Mouse (Mus musculus) heart, embryonic 15.5 days (tissue): Measurements from ENCODE around the gene Fxyd5. TPM values are rescaled to one million over a fixed set of nuclear protein-coding genes. Genes with fewer than 3 reads are reported as not detected.
A peak's percentile ranks its signal among the peaks of the same experiment; 100 is the strongest.

Experiments
- ATAC-seq: fragments of 200-750 bp; cut with Nextera tagmentation; replicated peaks from 2 replicates; pipeline ENCODE4 v1.8.0; 2017; ENCODE audit warnings: low read depth, moderate TSS enrichment; ENCODE audit not compliant: insufficient number of reproducible peaks, insufficient read depth, low FRiP score
- H3K27ac ChIP-seq: fragments of 300-500 bp; sonication (generic); 2 replicates; pipeline ENCODE4 v1.5.1; 2015; ENCODE audit warnings: mild to moderate bottlenecking, inconsistent platforms
- H3K27me3 ChIP-seq: fragments of 300-500 bp; sonication (generic); 2 replicates; pipeline ENCODE4 v1.6.1; 2015; ENCODE audit warnings: inconsistent platforms
- H3K36me3 ChIP-seq: fragments of 300-500 bp; sonication (generic); 2 replicates; pipeline ENCODE4 v1.6.1; 2015; ENCODE audit warnings: mild to moderate bottlenecking, inconsistent platforms
- H3K4me1 ChIP-seq: fragments of 300-500 bp; sonication (generic); replicated peaks from 2 replicates; pipeline ENCODE4 v1.6.1; 2015; ENCODE audit warnings: inconsistent platforms
- H3K4me2 ChIP-seq: fragments of 300-500 bp; sonication (generic); 2 replicates; pipeline ENCODE4 v1.6.1; 2015; ENCODE audit warnings: inconsistent platforms, mild to moderate bottlenecking, moderate library complexity
- H3K4me3 ChIP-seq: fragments of 300-500 bp; sonication (generic); 2 replicates; pipeline ENCODE4 v1.5.1; 2015; ENCODE audit warnings: mild to moderate bottlenecking, inconsistent platforms
- H3K9ac ChIP-seq: fragments of 300-500 bp; sonication (generic); 2 replicates; pipeline ENCODE4 v1.6.1; 2015; ENCODE audit warnings: mild to moderate bottlenecking, inconsistent platforms
- H3K9me3 ChIP-seq: fragments of 300-500 bp; sonication (generic); replicated peaks from 2 replicates; pipeline ENCODE4 v1.6.1; 2016; ENCODE audit warnings: inconsistent platforms
- WGBS: fragments of 180-500 bp; shearing (Covaris S2); methylation state at CpG from one replicate; pipeline ENCODE4 v1.1.7; 2015; ENCODE audit warnings: mixed read lengths; 5-methylcytosine and 5-hydroxymethylcytosine counted together
- polyA plus RNA-seq: library from polyadenylated mRNA; unstranded; fragments of >200 nt; fragmentation: Nextera tagmentation; extraction: Ambion mirVana; gene quantifications from 2 replicates; pipeline ENCODE4 v1.2.1, GENCODE M21; 2015

Fxyd5 gene
- polyA plus RNA-seq, 1 experiment from 2014 or later, result 39.1 TPM

DNA sequence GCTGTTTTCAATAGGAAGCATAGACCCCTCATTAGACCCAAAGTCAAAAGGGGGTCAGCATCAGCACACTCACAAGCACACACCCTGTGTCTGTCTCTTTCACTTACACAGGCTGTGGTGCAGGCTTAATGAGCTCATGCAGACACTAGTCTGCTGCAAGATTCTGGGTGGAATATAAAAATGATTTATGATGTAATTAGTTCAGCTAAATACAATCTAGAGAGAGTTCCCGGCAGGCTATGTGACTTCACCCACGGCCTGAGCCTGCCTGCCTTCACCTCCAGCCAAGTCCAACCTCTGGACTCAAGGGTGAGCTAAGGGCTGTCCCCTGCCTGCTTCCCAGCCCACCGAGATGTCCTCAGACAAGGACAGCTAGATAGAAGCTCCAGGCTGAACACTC lies 33.4 kb downstream of the Fxyd5 start:
- Histone ChIP-seq H3K4me3 (no peak overlapping the region), H3K4me1 (no peaks in the 10 kb centered on the region), H3K36me3 (no peaks in the 10 kb centered on the region), H3K27me3 (no peaks in the 10 kb centered on the region), H3K27ac (no peak overlapping the region), H3K9ac (no peak overlapping the region), H3K4me2 (no peak overlapping the region), H3K9me3 (no peaks in the 10 kb centered on the region)
- 65% methylated on average over 3 of the region's 3 CpGs for WGBS
- 0 out of 2 replicates have a peak, but pooled peaks have one; percentile 21 for ATAC-seq

DNA sequence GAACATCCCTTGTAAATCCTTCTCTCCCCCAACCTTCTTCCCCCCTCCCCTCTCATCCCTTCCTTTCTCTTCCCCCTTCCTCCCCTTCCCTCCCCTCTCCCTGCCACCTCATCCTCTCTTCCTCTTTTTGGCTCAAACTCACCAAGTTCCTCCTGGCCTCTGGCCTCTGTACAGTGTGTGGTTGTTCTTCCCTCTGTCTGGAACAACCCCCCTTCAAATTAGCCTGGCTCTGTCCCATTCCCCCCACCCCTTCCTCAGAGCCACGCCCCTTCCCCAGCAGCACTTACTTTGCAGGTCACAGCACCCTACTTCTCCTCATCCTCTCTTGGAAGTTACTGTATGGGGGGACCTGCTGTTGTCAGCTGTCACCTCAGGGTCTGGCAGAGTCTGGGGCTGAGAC lies 34.1 kb downstream of the Fxyd5 start:
- no peaks in the 10 kb centered on the region for H3K9me3 ChIP-seq
- 46% methylated on average over 1 of the region's 1 CpGs for WGBS
- H3K9ac ChIP-seq, result no peak overlapping the region
- no peaks in the 10 kb centered on the region for H3K4me1 ChIP-seq
- ATAC-seq, result no peak
- no peaks in the 10 kb centered on the region for H3K27me3 ChIP-seq
- H3K27ac ChIP-seq, result no peak overlapping the region
- H3K4me2 ChIP-seq, result no peak overlapping the region
- no peaks in the 10 kb centered on the region for H3K36me3 ChIP-seq
- H3K4me3 ChIP-seq, result no peak overlapping the region

DNA sequence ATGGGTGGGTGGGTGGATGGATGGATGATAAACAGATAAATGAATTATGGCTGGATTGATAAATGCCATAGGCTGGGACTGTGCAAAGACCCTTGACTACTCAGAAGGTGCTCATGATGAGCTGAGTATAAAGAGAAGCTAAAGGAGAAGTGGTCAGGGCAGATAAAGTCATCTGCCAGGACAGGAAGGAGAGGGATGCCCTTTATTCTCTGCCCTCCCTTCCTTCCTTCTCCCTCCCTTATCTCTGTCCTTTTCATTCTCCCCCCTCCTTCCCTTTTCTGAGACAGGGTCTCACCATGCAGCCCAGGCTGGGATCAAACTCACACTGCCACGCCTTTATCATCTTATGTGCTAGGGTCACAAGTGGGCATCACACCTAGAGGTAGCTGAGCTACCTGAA lies 34.5 kb downstream of the Fxyd5 start:
- Histone ChIP-seq H3K27ac (no peak overlapping the region), H3K4me3 (no peak overlapping the region), H3K9me3 (no peaks in the 10 kb centered on the region), H3K27me3 (no peaks in the 10 kb centered on the region), H3K4me2 (no peak overlapping the region), H3K36me3 (no peaks in the 10 kb centered on the region), H3K4me1 (no peaks in the 10 kb centered on the region; the same call in 1 of the 2 replicates), H3K9ac (no peak overlapping the region)
- no peak for ATAC-seq
- 57% methylated on average over 1 of the region's 1 CpGs for WGBS

DNA sequence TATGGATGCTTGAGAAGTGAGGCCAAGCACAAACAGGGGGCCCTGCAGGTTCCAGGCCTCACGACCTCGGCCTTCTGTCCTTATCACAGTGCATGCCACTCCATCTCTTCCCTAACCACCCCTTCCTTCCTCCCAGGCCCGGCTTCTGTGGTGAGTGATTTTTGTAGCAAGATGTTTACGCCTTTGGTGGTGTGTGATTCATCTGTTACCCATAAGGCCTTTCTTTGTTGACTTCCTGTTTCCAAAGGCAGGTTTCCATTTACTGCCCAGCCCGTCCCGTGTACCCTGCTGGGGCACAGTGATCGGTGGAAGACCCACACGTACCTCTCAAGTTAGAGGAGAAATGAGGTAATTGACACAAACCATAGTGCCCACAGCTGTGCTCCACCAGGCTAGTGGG lies 39.6 kb downstream of the Fxyd5 start:
- peaks cover 21% of the 10 kb centered on the region for H3K4me1 ChIP-seq
- no peak overlapping the region for H3K4me3 ChIP-seq
- no peaks in the 10 kb centered on the region for H3K9me3 ChIP-seq
- no peak overlapping the region for H3K4me2 ChIP-seq
- H3K9ac ChIP-seq, result no peak overlapping the region
- 0 out of 2 replicates have a peak overlapping the region, but pooled peaks have one; percentile 7 for H3K27ac ChIP-seq
- H3K36me3 ChIP-seq, result no peaks in the 10 kb centered on the region
- no peaks in the 10 kb centered on the region for H3K27me3 ChIP-seq
- ATAC-seq, result no peak
- WGBS, result 47% methylated on average over 8 of the region's 8 CpGs

DNA sequence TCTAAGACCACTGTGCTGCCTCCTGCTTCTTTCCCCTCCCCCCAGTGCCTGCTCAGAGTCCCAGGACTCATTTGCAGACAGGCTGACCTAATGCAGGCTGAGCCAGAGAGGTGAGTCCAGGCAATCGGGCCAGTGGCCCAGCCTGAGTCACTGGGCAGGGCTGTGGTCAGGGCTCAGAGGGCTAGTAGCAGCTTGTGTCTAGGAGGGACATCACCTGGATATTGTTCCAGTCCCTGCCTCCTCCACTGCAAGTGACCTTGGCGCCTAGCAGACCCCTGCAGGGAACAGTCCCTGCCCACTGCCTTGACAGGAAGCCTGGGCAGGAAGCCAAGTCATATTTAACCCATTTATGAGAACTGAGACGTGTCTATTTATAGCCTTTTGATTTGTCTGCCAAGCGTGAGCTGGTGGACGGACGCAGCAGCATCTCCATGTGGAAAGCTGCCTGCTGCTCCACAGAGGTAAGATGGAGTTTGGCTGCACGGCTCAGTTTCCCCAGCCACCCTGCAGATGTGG lies 41.7 kb downstream of the Fxyd5 start:
- H3K4me1 ChIP-seq, result peaks cover 21% of the 10 kb centered on the region
- H3K9ac ChIP-seq, result peak overlapping the region; percentile 22; the same call in 1 of the 2 replicates
- no peak overlapping the region; the same call in 1 of the 2 replicates for H3K4me3 ChIP-seq
- peak; percentile 90 for ATAC-seq
- peak overlapping the region; percentile 86 for H3K27ac ChIP-seq
- H3K27me3 ChIP-seq, result no peaks in the 10 kb centered on the region
- H3K9me3 ChIP-seq, result no peaks in the 10 kb centered on the region
- H3K36me3 ChIP-seq, result no peaks in the 10 kb centered on the region
- peak overlapping the region; percentile 53 for H3K4me2 ChIP-seq
- 3% methylated on average over 7 of the region's 7 CpGs for WGBS

DNA sequence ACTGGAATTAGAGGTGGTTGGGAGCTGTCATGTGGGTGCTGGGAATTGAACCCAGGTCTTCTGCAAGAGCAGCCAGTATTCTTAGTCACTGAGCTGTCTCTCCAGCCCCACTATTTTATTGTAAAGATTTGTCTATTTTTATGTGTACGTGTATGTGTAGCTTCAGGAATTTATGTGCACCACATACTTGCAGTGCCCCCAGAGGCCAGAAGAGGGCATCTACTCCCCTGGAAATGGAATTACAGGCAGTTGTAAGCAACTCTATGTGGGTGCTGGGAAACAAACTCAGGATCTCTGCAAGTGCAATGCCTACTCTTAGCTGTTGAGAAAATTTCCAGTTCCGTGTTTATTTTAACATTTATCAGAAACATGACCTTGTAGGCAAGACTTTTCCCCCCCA lies 45.8 kb downstream of the Fxyd5 start:
- no peaks in the 10 kb centered on the region for H3K36me3 ChIP-seq
- no peaks in the 10 kb centered on the region for H3K9me3 ChIP-seq
- H3K4me3 ChIP-seq, result no peak overlapping the region
- H3K27me3 ChIP-seq, result no peaks in the 10 kb centered on the region
- no peak overlapping the region for H3K4me2 ChIP-seq
- H3K9ac ChIP-seq, result no peak overlapping the region
- WGBS, result 91% methylated on average over 2 of the region's 2 CpGs
- no peak overlapping the region for H3K27ac ChIP-seq
- ATAC-seq, result no peak
- peaks cover 16% of the 10 kb centered on the region for H3K4me1 ChIP-seq

DNA sequence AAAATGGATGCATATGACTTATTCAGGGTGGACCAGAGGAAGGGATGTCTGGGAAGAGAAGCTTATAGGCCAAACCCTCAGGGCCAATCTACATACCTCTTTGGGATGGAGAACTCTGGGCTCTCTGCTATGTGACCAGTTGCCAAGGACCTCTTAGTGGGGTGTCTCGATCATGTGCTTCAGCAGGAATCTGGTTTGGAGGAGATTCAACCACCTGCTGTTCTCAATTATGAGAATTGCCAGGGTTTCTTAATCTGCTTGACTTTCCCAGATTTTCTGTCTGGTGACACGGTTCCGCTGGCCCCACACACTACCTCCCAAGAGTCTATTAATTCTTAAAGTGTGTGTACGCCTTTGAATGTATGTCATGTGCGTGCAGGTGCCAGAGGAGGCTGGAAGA lies 48.3 kb downstream of the Fxyd5 start:
- Histone ChIP-seq H3K9ac (no peak overlapping the region), H3K4me2 (no peak overlapping the region), H3K4me1 (no peaks in the 10 kb centered on the region), H3K27ac (no peak overlapping the region), H3K36me3 (no peaks in the 10 kb centered on the region), H3K4me3 (no peak overlapping the region), H3K27me3 (no peaks in the 10 kb centered on the region), H3K9me3 (no peaks in the 10 kb centered on the region)
- ATAC-seq, result no peak
- WGBS, result 80% methylated on average over 5 of the region's 5 CpGs

DNA sequence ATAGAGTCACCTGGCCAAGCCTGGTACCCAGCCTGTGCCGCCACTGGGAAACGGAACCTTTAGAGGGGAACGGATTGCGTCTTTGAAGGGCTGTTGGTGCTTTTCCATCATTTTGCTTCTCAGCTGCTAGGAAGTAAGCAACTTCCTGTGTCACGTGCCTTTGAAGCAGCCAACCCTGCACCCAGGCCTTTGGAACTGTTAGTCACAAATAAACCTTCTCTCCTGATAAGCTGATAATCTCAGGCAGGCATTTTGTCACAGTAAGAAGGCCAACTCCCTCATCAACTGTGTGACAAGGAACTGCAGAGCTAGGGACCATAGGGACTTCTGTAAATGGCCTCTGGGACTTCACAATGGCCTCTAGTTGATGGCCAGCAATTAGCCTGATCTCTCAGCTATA lies 50.1 kb downstream of the Fxyd5 start:
- no peak overlapping the region for H3K27ac ChIP-seq
- H3K4me3 ChIP-seq, result no peak overlapping the region
- H3K4me2 ChIP-seq, result no peak overlapping the region
- 53% methylated on average over 5 of the region's 5 CpGs for WGBS
- no peak for ATAC-seq
- H3K9ac ChIP-seq, result no peak overlapping the region
- H3K4me1 ChIP-seq, result no peaks in the 10 kb centered on the region
- no peaks in the 10 kb centered on the region for H3K27me3 ChIP-seq
- no peaks in the 10 kb centered on the region for H3K36me3 ChIP-seq
- no peaks in the 10 kb centered on the region for H3K9me3 ChIP-seq

DNA sequence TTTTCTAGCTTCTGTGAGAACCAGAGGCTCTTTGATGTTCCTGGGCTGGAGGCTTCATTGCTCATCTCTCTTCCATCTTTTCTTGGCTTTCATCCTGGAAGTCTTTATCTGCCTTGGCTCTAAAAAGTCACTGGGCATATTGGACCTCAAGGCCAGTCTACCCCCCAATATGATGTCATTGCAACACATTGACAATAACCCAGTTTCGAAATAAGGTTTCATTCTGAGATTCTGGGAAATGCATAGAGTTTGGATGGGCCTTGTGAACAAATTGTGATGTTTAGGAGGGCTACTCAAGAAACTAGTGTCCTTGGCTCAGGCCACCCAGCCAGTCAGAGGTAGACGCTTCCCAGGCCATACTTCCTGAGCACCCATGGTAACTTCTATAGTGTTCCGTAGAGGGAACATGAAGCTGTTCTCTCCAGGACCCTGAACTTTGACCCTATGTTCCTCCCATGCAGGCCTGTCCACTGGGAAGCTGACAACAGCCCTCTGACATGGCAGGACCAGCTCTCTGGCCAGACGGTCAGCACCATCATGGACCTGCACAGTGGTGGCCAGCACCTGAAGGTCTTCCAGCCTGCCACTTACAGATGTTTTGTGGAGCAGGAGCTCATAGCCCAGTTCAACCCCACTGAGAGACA lies 53.6 kb downstream of the Fxyd5 start:
- H3K4me2 ChIP-seq, result no peak overlapping the region

DNA sequence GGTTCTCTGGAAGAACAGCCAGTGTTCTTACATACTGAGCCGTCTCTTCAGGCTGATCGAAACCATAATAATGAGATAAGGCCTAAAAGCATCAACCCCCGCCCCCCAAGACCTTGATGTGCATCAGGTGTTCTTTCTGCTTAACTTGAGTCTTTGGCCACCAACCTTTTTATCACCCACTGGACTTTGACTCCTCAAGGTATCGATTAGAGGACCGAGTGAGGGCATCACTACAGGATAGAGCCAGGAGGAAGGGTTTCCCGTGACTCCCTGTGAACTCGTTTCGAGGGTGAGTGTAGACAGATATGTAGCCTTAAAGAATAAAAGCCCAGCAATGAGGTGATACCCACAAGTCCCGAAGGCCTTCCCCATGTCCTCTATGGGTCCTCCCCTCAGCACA lies 56.9 kb downstream of the Fxyd5 start:
- no peaks in the 10 kb centered on the region for H3K4me1 ChIP-seq
- no peak overlapping the region for H3K4me2 ChIP-seq
- WGBS, result 79% methylated on average over 9 of the region's 9 CpGs
- H3K27ac ChIP-seq, result no peak overlapping the region
- no peaks in the 10 kb centered on the region for H3K36me3 ChIP-seq
- no peak for ATAC-seq
- no peaks in the 10 kb centered on the region for H3K9me3 ChIP-seq
- H3K27me3 ChIP-seq, result no peaks in the 10 kb centered on the region
- no peak overlapping the region for H3K4me3 ChIP-seq
- H3K9ac ChIP-seq, result no peak overlapping the region

More for the DNA sequence above, 53.6 kb downstream of the Fxyd5 start:
- Histone ChIP-seq H3K27ac (no peak overlapping the region), H3K36me3 (no peaks in the 10 kb centered on the region), H3K4me1 (no peaks in the 10 kb centered on the region), H3K9me3 (no peaks in the 10 kb centered on the region), H3K27me3 (no peaks in the 10 kb centered on the region), H3K4me3 (no peak overlapping the region), H3K9ac (no peak overlapping the region)
- ATAC-seq, result no peak
- WGBS, result 83% methylated on average over 4 of the region's 4 CpGs
